Mouse (Mus musculus): ENCODE measurements around the gene Nkg7.
A peak's percentile ranks its signal among the peaks of the same experiment; 100 is the strongest.

DNA sequence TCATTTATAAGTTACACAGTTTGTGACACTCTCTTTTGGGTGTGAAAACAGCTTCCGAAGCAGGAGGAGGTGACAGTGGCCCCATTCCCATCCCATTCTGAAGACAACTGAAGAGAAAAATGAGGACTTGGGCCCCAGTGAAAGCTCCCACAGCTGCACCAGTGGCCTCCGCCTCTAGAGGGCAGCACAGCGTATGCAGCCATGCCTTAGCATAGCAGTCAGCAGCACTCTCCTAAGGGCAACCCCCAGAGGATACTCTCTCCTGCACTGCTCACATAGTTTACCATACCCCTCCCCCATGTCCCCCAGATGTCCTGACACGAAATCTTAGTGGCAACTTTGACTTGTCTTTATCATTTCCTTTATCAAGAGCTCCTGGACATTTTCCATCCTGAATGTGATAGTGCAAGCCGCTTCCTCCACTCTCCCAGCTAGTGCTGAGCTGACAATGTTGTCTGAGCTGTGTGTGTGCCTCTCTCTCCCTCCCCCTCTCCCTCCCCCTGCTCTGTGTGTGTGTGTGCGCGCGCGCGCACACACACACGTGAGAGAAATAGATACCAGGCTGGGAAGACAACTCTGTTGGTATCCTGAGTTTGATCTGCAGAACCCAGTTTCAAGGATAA lies 13.8 kb upstream of the Nkg7 start:
- TF ChIP-seq POLR2A (IDR thresholded peaks at IDR 0.05; ENCODE audit: low read depth, low read length): no peak
- peak; percentile 96 for TF ChIP-seq CTCF (IDR thresholded peaks at IDR 0.05; ENCODE audit: extremely low read depth, insufficient read depth, insufficient read length, insufficient replicate concordance)
